Mouse (Mus musculus) monocyte, adult 2 months (primary cell): ENCODE measurements around the gene Dnmt1.

Source experiments
- DNase-seq, 2 experiments: peaks; one replicate each; pipeline ENCODE4 v3.0.0; 2022; ENCODE audit warnings: low spot score in 2 of 2, low read depth in 1 of 2

Gene Dnmt1

DNA sequence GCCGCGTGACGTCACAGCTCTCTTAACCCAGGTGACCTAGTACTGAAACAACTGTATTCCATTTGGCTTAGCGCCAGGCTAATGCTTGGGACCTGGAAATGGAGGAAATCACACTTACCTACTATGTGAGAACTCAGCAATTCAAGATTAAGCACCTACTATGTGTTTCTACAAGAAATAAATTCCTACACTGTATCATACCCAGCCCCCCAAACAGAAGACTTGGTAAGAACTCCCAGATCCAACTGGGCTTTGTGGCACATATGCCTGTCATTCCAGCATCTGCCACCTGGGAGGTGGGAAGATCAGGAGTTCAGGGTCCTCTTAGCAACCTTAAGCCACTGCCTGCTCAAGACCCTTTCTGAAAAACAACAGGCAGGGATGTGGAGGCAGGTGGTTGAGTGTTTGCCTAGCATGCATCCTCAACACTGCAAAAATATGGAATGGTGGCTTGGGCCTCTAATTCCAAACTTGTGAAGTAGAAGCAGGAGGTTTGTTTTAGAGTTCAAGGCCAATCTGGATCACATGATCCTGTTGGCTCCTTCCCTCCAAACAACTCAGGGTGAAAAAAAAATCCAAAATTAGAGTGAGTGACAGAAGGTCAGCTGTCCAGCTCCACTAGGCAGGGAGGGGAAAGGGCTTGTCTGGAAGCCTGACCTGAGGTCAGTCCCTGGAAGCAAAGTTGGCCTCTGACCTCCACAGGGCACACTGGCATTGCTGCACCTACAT is 17.4 kb upstream of the Dnmt1 start:
- DNase-seq: no peak

DNA sequence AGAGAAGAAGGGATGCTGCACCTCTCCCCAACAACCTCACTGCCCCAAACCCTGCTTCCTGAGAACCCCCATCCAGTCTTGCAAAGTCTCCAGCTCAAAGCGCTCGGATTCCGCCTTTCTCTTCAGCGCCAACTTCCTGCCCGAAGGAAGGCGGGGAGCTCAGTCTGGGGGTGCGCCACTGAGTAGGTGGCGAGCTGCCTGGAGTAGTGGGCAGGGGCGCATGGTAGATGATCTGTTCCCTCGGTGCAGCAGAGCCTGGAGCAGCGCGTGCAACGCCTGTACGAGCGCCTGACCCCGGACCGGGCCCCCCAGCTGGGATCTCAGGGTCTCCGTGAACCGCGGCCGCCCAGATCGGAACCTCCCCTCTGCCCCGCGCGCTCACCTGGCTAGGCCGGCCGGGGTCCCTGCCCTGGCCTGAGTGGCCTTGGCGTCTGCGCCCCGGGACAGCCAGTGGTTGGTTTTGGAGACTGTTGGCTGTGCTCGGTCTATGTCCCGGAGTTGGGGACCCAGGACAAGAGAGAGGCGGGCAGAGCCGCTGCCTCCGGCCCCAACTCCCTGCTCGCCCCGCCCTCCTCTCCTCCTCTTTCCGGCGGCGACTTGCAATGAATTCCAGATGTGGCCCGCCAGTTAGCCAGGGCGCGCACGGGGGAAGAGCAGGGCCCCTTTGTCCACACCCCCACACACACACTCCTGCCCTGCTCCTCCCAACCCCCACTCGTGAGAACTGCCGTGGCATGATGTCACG is 16.7 kb upstream of the Dnmt1 start, which contains the start of gene S1pr2:
Gene S1pr2 (minus strand): TSS at position 566 of the 745 bp plus-strand sequence.
- DNase-seq: peak; percentile 27 to 63

DNA sequence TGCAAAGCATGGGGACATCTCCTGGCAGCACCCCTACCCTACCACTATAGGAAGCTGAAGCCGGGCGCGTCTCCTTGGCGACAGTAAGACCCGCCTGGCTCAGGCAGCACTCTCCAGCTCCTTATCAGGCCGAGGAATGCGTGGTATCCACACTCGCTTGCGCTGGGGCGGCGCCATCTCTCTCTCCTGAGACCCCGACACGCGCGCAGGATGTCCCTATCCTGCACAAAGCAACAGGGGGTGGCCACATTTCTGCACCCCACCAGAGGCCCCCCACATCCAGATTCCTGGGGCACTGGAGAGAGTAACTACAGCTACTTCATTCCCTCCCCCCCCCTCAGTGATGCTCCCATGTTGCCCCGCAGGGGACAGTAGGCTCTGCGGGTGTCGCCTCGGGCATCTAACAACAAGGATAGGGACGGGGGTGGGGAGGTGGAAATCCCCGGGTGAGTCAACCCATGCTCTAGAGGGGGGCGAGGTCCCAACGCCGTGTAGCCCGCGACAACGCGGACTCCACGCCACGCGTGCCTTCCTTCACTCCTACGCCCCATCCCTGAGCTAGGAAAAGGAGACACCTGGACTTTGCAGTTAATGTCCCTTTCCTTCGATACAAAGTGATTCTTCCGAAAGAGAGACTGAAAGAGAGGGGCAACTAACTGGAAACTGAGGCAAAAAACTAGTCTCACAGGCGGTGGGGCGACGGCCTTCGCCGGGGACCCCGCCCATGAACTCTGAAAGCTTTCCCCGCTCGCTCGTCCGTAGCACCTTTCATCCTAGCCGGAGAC is 15.9 kb upstream of the Dnmt1 start:
- DNase-seq: no peak

DNA sequence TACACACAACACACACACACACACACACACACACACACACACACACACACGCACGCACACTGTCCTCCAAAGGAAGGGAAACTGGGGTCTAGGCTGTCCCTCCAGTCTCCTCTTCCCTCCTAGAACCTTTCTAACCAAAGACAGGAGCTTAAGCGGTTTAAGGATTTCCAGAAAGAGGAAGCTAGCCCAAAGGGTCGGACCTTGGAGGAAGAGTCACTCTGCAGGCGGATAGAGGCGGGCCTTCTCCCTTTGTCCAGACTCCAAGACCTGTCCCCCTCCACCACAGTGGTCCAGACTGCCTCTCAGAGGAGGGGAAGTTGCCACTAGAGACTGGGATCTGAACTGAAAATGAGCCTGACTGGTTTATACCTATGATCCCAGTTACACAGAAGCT is 14.0 kb upstream of the Dnmt1 start:
- DNase-seq: peak; percentile 26 to 31

DNA sequence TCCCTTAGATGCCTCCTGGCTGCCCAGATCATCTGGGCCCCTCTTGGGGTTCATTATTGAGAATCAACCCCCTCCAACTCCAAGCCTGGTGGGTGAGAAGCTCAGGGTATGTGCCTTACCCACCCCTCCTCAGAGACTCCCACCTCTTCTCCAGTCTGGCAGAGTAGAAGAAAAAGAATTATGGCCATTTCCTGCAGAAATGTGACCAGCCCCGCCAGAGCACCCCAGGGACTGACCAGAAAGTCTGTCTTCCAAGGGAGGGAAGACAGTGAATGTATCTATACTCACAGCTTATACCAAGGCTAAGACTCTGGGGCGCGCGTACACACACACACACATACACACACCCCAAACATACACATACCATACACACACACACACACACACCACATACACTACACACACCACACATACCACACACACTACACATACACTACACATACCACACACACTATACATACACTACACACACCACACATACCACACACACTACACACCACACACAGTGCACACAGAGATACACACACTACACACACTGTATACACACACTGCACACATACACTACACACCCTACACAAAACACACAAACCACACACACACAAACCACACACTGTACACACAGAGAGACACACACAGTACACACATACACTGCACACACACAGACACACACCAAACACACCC is 13.5 kb upstream of the Dnmt1 start:
- no peak for DNase-seq

DNA sequence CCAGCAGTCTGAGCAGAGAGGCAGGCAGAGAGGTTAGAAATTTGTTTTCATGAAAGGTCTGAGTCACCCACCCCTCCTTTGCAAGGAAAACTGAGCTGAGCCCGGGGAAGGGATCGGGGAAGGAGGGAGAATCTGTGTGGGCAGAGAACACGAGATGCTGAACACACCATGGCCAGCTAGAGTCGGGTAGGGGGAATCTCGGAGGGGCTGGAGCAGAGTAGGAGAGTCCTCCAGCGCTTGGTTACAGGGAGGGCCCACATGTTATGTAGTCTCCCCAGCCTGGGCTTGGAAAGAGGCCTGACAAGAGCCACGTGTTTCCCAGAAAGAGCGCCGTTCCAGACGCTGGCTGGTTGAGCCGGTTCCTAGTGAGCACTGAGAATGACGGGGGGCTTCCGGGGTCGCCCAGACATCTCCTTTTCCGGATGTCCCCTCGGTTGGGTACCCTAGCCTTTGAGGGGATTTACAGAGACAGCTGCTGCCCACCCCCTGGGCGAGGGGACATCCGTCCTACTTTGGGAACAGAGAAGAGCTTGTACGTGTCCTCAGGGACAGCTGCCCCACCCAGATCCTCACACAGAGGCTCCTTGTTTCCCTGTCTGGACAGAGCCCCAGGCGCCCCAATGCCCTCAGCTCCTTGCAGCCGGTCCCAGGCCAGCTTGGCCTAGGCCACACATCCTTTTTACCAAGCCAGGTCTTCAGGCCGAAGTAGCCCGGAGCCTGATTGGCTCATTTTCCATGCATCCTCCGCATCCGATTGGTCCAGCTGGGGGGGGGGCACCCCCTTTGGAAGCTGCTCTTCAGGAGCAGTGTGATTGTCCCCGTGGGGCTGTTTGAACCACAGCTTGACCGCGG is 12.7 kb upstream of the Dnmt1 start:
- no peak for DNase-seq

DNA sequence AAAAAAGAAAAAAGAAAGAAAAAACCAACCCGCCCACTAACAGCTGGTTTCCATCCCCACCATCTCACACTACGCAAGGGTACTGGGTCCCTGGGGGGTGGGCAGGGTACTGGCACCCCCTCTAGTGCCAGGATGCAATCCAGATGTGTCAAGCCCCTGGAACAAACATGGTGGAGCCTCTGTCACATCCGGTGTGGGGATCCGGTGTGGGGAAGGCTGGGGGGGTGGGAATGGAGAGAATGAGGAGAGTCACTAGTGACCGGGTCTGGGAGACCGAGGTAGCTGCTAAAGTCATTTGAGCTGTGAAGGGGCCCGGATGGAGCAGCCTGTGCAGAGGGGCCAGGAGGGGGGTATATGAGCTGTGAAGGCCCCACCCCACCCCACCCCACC is 12.1 kb upstream of the Dnmt1 start:
- no peak for DNase-seq

DNA sequence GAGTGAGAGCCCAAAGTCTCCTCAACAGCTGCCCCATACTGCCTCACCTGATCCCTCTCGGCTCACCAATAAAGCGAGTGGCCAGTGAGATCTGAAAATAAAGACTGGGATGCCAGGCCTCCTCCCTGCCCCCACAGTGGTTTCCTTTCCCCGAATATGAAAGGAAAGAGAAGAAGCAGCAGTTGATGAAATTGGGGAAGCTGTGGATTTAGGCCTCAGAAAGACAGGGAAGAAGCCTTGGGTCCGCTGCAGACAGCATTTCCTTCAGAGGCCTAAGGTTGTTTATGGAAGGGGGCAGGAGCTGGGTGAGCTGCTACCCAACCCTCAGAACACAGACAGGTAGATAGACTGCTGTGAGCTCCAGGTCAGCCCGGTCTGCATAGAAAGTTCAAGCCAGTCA is 7.1 kb upstream of the Dnmt1 start:
- no peak for DNase-seq

DNA sequence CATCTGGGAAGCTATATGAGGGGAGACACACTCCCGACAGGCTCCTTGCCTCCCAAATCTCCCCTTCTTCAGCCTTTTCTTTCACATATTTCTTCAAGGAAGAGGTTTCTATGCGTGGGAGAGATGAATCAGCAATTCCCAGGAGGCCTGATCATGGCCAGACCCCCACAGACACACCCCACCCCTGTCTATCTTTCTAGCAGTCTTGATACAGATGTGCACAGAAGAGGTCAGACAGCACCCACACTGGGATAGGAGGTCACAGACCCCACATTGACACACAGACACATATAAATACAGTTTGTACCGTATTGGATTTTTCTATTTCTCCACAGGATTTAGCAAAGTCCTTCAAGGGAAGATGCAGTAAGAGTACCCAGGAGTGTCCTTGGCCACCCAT is 6.3 kb upstream of the Dnmt1 start:
- DNase-seq: no peak

DNA sequence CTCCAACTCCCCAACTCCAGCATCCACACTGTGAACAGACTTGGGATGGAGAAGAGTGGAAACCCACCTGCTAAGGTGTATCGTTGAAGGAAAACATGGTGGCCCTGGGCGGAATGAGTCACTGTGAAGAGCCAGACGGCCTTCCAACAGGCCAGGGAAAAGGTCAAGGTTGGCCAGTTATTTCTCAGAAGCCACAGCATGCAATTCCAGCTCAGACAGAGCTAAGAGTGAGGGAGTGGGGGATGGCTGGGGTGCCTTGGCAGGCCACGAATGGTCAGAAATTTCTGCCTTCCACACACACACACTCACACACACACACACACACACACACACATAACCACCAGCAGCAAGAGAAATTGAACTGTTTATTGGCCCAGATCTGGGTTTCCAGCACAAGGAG is 5.9 kb upstream of the Dnmt1 start:
- no peak for DNase-seq

DNA sequence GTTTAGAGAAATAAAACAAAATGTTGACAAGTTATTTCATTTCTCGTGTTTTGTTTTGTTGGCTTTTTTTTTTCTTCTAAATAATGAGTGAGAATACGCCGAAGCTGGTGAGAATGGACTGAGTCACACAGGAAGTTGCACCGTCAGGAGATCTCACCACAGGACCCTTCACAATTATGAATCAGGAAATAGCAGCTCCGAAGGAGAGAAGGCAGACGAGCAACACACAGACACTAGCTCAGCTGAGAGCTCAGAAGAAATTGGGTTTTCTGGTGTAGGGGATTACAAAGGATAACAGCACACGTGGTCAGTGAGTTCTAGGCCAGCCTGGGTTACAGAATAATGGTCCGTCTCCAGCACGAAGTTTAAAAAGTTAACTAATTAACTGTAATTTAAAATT is 1.9 kb upstream of the Dnmt1 start:
- no peak for DNase-seq

DNA sequence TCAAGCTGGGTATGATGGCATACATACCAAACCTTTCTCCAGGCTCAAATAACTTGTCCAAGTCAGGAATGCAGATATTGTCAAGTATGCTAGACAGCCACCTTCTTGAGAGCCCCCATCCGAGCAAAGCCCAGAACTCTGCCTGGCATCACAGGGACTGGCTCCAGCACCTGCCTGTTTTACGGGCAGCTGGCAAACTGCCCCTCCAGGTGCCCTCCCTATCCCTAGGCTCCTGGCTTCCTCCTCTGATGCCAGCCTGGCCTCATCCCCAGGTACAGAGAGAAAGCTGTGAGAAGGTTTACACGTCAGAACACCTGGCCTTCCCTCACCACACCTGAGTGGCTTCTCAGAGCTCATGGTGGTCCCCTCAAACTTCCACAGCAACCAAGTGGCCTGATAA is 2.7 kb downstream of the Dnmt1 start:
- DNase-seq: no peak

DNA sequence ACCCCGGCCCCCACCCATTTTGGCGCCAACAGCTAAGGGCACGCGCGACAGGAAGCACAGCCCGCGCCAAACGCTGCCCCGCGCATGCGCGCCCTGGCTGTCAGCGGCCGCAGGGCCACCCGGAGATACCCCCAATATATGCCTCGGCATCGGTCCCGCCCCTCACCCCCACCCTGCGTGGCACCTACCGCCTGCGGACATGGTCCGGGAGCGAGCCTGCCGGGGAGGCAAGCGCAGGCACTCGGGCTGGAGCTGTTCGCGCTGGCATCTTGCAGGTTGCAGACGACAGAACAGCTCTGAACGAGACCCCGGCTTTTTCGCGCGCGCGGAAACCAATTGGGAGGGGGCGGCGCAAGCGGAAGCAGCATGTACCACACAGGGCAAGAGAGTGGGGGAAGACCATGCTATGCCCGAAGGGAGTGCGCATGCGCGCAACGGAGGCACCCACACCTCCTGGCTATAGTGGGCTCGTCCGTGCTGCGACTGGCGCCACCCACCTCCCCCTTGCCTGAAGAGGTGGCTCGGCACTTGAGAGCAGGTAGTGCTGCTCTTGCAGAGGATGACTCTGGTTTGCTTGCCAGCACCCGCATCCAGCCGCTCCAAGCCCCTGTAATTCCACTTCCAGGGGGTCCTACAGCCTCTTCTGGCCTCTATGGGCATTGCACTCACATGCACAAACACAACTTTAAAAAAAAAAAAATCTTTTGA is 7.0 kb downstream of the Dnmt1 start:
- DNase-seq: peak; percentile 87 to 89

DNA sequence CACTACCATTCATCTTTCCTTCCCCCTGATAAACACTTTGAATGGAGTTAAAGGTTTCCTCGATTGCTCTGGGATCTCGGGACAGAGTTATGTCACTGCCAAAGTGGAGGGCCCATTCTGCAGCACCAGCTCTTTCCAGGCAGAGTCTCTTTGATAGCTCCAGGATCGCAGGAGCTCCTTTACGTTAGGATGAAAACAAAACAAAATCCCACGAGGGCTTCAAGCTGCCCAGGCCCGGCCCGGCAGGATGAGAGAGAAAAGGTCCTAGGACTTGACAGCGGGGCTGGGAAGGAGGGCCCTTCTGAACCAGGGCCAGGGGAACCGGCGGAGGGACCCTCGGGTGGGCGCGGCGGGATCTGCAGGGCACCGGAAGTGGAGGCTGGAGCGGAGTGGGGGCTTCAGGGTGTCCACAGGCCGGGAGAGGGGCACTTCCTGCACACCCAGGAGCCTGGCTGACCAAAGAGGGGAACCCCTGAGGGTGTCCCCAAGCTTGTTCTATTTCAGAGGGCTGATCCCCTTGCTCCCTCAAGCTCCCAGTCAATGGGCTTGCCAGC is 7.6 kb downstream of the Dnmt1 start:
- no peak for DNase-seq

DNA sequence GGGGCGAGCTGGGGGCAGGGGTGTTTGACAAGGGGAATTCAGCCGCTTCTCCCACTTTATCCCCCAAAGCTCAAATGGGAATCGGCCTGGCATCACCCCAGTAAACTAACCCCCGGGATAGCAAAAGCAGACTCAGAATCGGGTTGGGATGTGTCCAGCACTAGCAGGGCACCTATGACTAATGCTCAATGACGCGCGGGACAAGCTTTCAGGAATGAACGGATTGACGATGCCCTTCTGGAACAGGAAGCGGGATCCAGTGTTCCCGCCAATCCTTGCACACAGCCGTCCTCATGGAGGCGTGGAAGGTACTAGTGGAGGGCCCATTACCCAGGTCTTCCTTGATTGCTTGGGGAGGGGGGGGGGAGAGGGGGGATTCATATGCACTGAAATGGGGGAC is 8.2 kb downstream of the Dnmt1 start:
- no peak for DNase-seq

DNA sequence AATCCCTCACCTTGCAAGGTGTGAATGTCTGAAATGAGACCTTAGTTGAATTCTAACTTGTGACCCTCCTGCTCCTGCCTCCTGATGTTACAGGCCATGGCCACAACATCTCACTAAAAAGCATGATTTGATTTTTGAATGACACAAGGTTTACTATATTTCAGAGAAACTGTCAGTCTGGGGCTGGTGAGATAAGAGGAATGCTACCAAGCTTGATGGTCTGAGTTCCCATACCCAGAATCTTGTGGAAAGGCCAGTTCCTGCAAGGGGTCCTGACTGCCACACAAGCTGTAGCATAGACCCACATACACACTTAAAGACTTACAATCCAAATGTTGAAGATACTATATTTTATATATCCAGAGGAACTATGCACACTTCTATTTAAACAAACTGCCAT is 9.3 kb downstream of the Dnmt1 start:
- DNase-seq: no peak

DNA sequence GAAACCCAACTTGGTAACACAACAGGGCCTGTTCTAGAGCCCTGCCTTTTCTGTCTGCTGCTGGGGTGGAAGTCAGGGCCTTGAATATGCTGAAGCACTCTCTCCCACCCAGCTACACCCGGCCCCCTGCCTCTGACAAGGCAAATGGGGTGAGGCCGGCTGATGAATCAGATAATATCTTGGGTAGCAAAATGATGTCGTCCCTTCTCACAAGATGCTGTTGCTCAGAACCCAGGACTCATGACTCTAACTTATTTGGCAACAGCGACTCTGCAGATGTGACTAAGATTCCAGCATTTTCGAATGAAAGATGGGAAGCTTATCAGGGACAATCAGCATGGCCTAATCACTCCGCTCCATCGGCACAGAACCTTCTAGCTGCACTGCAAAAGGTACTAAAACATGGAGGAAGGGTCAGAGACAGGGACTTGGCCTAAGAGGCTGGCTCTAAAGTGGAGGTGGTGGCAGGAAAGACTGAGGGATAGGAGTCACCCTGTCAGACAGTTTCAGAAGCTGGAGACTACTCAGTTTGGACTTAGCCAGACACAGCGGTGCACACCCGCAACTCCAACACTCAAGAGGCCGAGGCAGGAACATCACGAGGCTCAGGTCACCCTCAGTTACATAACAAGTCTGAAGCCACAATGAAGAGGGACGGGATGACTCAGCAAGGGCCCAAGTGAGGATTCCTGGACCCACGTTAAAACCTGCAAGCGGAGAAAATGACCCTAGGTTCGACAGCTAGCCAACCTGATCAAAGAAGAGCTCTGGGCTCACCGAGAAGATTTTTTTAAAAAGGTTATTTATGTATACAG is 13.4 kb downstream of the Dnmt1 start:
- no peak for DNase-seq

DNA sequence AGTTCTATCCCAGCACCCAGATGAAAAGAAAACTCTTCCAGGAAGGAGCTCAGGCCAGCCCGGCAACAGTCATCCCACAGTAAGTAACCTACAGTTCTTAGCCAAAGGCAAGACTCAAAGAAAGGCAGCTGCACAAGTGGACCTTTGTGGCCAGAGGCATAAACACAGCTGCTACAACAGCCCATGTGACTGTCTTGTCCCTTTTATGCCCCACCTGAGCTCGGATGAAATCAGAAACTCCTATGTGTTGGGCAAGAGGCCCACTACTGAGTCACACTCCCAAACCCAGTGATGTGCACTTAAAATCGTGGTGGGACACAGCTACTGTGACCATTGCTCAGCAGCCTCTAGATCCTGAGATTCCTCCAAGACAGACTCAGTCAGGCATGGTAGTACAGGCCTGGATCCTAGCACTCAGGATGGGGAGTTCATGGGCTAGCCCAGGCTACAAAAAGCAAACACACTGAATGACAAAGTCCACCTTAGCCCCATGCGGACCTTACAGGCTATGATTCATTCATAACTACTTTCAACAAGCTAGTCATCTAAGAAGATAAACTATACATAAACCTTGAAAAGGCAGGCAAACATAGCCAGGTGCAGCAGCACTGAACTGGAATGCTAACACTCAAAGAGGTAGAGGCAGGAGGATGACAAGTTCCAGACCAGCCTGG is 14.9 kb downstream of the Dnmt1 start:
- DNase-seq: no peak
